Mouse (Mus musculus): Measurements from ENCODE around the gene Cggbp1. TPM values are rescaled to one million over a fixed set of nuclear protein-coding genes. Genes with fewer than 3 reads are reported as not detected.
"Not testable (repeated sequence)": the region's sequence is repeated elsewhere in the genome, so short reads cannot be mapped to it uniquely, and the experiment has no call there.

The Cggbp1 gene
- total RNA-seq (2021), result 10 to 100 TPM; 42.2 to 44.5 TPM
- long read RNA-seq, experiment 1, full-length matches to known transcripts, result 27 of 31 reads
- long read RNA-seq, experiment 1, partial matches to known transcripts, result 0 of 31 reads
- long read RNA-seq, experiment 1, other reads (novel, unspliced or antisense), result 4 of 31 reads
- long read RNA-seq, experiment 2, full-length matches to known transcripts, result 5 of 10 reads
- long read RNA-seq, experiment 2, partial matches to known transcripts, result 1 of 10 reads
- long read RNA-seq, experiment 2, other reads (novel, unspliced or antisense), result 4 of 10 reads

- peak; percentile 100 for DNase-seq
Measured at GRCm38 (mm10) chr16:64851563-64852362, at the start of gene Cggbp1, which contains the start of gene Zfp654. Gene Cggbp1, plus strand, starts transcription at chr16:64851996. Gene Zfp654, minus strand, starts transcription at chr16:64851652.

GRCm38 (mm10) chr16:64803041-64803440 is 48.8 kb upstream of the Cggbp1 start:
- no peak for DNase-seq

- DNase-seq, result no peak
Measured at GRCm38 (mm10) chr16:64817094-64817765, 34.6 kb upstream of the Cggbp1 start.

GRCm38 (mm10) chr16:64823890-64824289 is 27.9 kb upstream of the Cggbp1 start:
- no peak for DNase-seq

- no peak for DNase-seq
Measured at GRCm38 (mm10) chr16:64824474-64824873, 27.3 kb upstream of the Cggbp1 start.

GRCm38 (mm10) chr16:64830291-64830690 is 21.5 kb upstream of the Cggbp1 start:
- DNase-seq, result no peak

- no peak for DNase-seq
Measured at GRCm38 (mm10) chr16:64835996-64836545, 15.7 kb upstream of the Cggbp1 start.

GRCm38 (mm10) chr16:64836709-64837108 is 15.1 kb upstream of the Cggbp1 start:
- no peak for DNase-seq

GRCm38 (mm10) chr16:64841481-64842373 is 10.1 kb upstream of the Cggbp1 start:
- DNase-seq, result no peak

- no peak for DNase-seq
Measured at GRCm38 (mm10) chr16:64842374-64842729, 9.4 kb upstream of the Cggbp1 start.

- no peak for DNase-seq
Measured at GRCm38 (mm10) chr16:64845947-64846346, 5.8 kb upstream of the Cggbp1 start.

- peak; percentile 25 to 50 for DNase-seq
Measured at GRCm38 (mm10) chr16:64850287-64851084, 1.3 kb upstream of the Cggbp1 start.

- no peak for DNase-seq
Measured at GRCm38 (mm10) chr16:64851085-64851562, 672 bp upstream of the Cggbp1 start.

GRCm38 (mm10) chr16:64852441-64852871 is 660 bp downstream of the Cggbp1 start:
- DNase-seq, result peak; percentile 50 to 52

- DNase-seq, result no peak
Measured at GRCm38 (mm10) chr16:64852891-64853290, 1.1 kb downstream of the Cggbp1 start.

- DNase-seq, result no peak
Measured at GRCm38 (mm10) chr16:64856946-64857345, 5.2 kb downstream of the Cggbp1 start.

- DNase-seq, result not testable (repeated sequence)
Measured at GRCm38 (mm10) chr16:64865841-64866240, 14.0 kb downstream of the Cggbp1 start.

- no peak for DNase-seq
Measured at GRCm38 (mm10) chr16:64868613-64869012, 16.8 kb downstream of the Cggbp1 start.

GRCm38 (mm10) chr16:64869621-64870020 is 17.8 kb downstream of the Cggbp1 start:
- no peak for DNase-seq

GRCm38 (mm10) chr16:64872296-64872695 is 20.5 kb downstream of the Cggbp1 start:
- DNase-seq, result peak; percentile 35 to 40

Data from heart, adult 18-20 months (tissue).